Mouse (Mus musculus): ENCODE results near the gene Cdh12. TPM values are rescaled to one million over a fixed set of nuclear protein-coding genes. Genes with fewer than 3 reads are reported as not detected.

Gene Cdh12
- total and polyA plus RNA-seq, 3 experiments = 0.13 to 0.16 TPM; not detected in 1

GRCm38 (mm10) chr15:20413397-20413796, 35.7 kb upstream of the Cdh12 start:
- H3K27me3 ChIP-seq (replicated peaks) = no peaks in the 10 kb centered on the region
- H3K27ac ChIP-seq (ENCODE audit: insufficient read depth, low read depth) = no peak overlapping the region
- no peak for DNase-seq (ENCODE audit: extremely low read depth)
- H3K79me2 ChIP-seq (replicated peaks; ENCODE audit: control insufficient read depth, extremely low read depth, insufficient read depth, poor library complexity, severe bottlenecking) = no peaks in the 10 kb centered on the region
- H3K9me3 ChIP-seq (replicated peaks; ENCODE audit: low read length) = peaks cover 5% of the 10 kb centered on the region
- in situ Hi-C loops (cut with MboI; ENCODE audit: low pct_ligation_motif_present, low pct_unique_long_range_greater_than_20kb, low sequenced_read_pairs) (no loop called here), dilution Hi-C loops (cut with MboI; ENCODE audit: extremely low pct_ligation_motif_present, extremely low pct_unique_long_range_greater_than_20kb, low sequenced_read_pairs) (no loop called here)
- TF ChIP-seq UBTF (IDR thresholded peaks at IDR 0.05; ENCODE audit: low read depth, low read length) (no peak), KAT2A (IDR thresholded peaks at IDR 0.05; ENCODE audit: insufficient replicate concordance, low read length) (no peak), TBP (conservative IDR thresholded peaks at IDR 0.05; ENCODE audit: low read depth, low read length) (no peak), HCFC1 (IDR thresholded peaks at IDR 0.05; ENCODE audit: low read depth, low read length) (no peak), MEF2A (IDR thresholded peaks at IDR 0.05; ENCODE audit: borderline replicate concordance, low read depth, low read length) (no peak), SMC3 (IDR thresholded peaks at IDR 0.05; ENCODE audit: low read depth, low read length) (no peak), MAFK (IDR thresholded peaks at IDR 0.05; ENCODE audit: insufficient replicate concordance, low read length) (no peak), PAX5 (IDR thresholded peaks at IDR 0.05; ENCODE audit: low read length) (no peak), RAD21 (IDR thresholded peaks at IDR 0.05; ENCODE audit: low read depth, low read length) (no peak), POLR2A (IDR thresholded peaks at IDR 0.05; ENCODE audit: low read depth, low read length) (no peak), BHLHE40 (IDR thresholded peaks at IDR 0.05; ENCODE audit: low read depth, low read length) (no peak), GABPA (IDR thresholded peaks at IDR 0.05; ENCODE audit: insufficient replicate concordance, low read depth, low read length) (no peak), ZC3H11A (IDR thresholded peaks at IDR 0.05; ENCODE audit: low read depth, low read length) (no peak), NELFE (IDR thresholded peaks at IDR 0.05; ENCODE audit: low read depth, low read length) (no peak), MAX (IDR thresholded peaks at IDR 0.05; ENCODE audit: low read length) (no peak), JUN (IDR thresholded peaks at IDR 0.05; ENCODE audit: insufficient read depth, low read depth, low read length) (no peak), SIN3A (IDR thresholded peaks at IDR 0.05; ENCODE audit: low read length) (no peak), ETS1 (conservative IDR thresholded peaks at IDR 0.05; ENCODE audit: low read depth, low read length) (no peak)
- H3K4me3 ChIP-seq (replicated peaks in 1 of 3; ENCODE audit: low read depth in 2 of 3, low read length in 2 of 3, poor library complexity in 1 of 3) = no peak overlapping the region
- no peak overlapping the region for H3K9ac ChIP-seq (ENCODE audit: insufficient read depth, low read depth)
- no peaks in the 10 kb centered on the region for H3K4me1 ChIP-seq (ENCODE audit: control insufficient read depth in 1 of 2, insufficient read depth in 2 of 2)
- no peak overlapping the region for H3K4me2 ChIP-seq (ENCODE audit: insufficient read depth, low read depth, poor library complexity, severe bottlenecking)
- no peaks in the 10 kb centered on the region for H3K36me3 ChIP-seq (replicated peaks in 1 of 2; ENCODE audit: control insufficient read depth in 1 of 2, insufficient read depth in 1 of 2, low read length in 1 of 2)

- DNase-seq (ENCODE audit: extremely low read depth) = peak; percentile 36
- TF ChIP-seq CHD2 (IDR thresholded peaks at IDR 0.05; ENCODE audit: low read length) = no peak
- no peak for TF ChIP-seq SMC3 (IDR thresholded peaks at IDR 0.05; ENCODE audit: low read depth, low read length)
- TF ChIP-seq POLR2AphosphoS2 (IDR thresholded peaks at IDR 0.05; ENCODE audit: low read depth, low read length) = no peak
- TF ChIP-seq ZKSCAN1 (IDR thresholded peaks at IDR 0.05; ENCODE audit: borderline replicate concordance, low read depth, low read length) = no peak
- no peak for TF ChIP-seq CTCF (conservative IDR thresholded peaks at IDR 0.05 in 1 of 2, IDR thresholded peaks at IDR 0.05 in 1 of 2; ENCODE audit: low read depth in 2 of 2, low read length in 2 of 2)
- no peak for TF ChIP-seq E2F4 (IDR thresholded peaks at IDR 0.05; ENCODE audit: insufficient replicate concordance, low read depth, low read length)
- no peak for TF ChIP-seq MXI1 (IDR thresholded peaks at IDR 0.05; ENCODE audit: low read depth, low read length)
- no peak for TF ChIP-seq HCFC1 (IDR thresholded peaks at IDR 0.05; ENCODE audit: low read depth, low read length)
- no peak for TF ChIP-seq POLR2A (IDR thresholded peaks at IDR 0.05; ENCODE audit: low read depth, low read length)
- TF ChIP-seq CHD1 (IDR thresholded peaks at IDR 0.05; ENCODE audit: low read depth, low read length) = no peak
- TF ChIP-seq USF1 (IDR thresholded peaks at IDR 0.05; ENCODE audit: low read depth, low read length) = no peak
- no peak for TF ChIP-seq ZC3H11A (IDR thresholded peaks at IDR 0.05; ENCODE audit: low read depth, low read length)
- no peak for TF ChIP-seq TBP (conservative IDR thresholded peaks at IDR 0.05; ENCODE audit: low read depth, low read length)
- TF ChIP-seq UBTF (IDR thresholded peaks at IDR 0.05; ENCODE audit: low read depth, low read length) = no peak
- no peak for TF ChIP-seq EP300 (IDR thresholded peaks at IDR 0.05; ENCODE audit: low read length)
- Histone ChIP-seq H3K4me1 (ENCODE audit: control insufficient read depth in 1 of 2, insufficient read depth in 2 of 2) (peaks cover 0 to 4% of the 10 kb centered on the region in 2 experiments; a peak in 1 of 4 replicates), H3K27ac (ENCODE audit: insufficient read depth, low read depth) (no peak overlapping the region), H3K9me3 (replicated peaks; ENCODE audit: low read length) (peaks cover 25% of the 10 kb centered on the region), H3K9ac (ENCODE audit: insufficient read depth, low read depth) (no peak overlapping the region), H3K4me2 (ENCODE audit: insufficient read depth, low read depth, poor library complexity, severe bottlenecking) (no peak overlapping the region), H3K79me2 (replicated peaks; ENCODE audit: control insufficient read depth, extremely low read depth, insufficient read depth, poor library complexity, severe bottlenecking) (no peaks in the 10 kb centered on the region), H3K4me3 (replicated peaks in 1 of 3; ENCODE audit: low read depth in 2 of 3, low read length in 2 of 3, poor library complexity in 1 of 3) (no peak overlapping the region), H3K27me3 (replicated peaks) (no peaks in the 10 kb centered on the region), H3K36me3 (replicated peaks in 1 of 2; ENCODE audit: control insufficient read depth in 1 of 2, insufficient read depth in 1 of 2, low read length in 1 of 2) (no peaks in the 10 kb centered on the region)
- in situ Hi-C loops (cut with MboI; ENCODE audit: low pct_ligation_motif_present, low pct_unique_long_range_greater_than_20kb, low sequenced_read_pairs) = no loop called here
- dilution Hi-C loops (cut with MboI; ENCODE audit: extremely low pct_ligation_motif_present, extremely low pct_unique_long_range_greater_than_20kb, low sequenced_read_pairs) = no loop called here
These were observed 12.7 kb upstream of the Cdh12 start for GRCm38 (mm10) chr15:20436356-20436755.
